11 mouse cellular contexts compared by ENCODE assay signal in genomic region chr7:109868498-109868897, GRCm38 (mm10). TPM values are rescaled to one million over a fixed set of nuclear protein-coding genes. Genes with fewer than 3 reads are reported as not detected.
A peak's percentile ranks its signal among the peaks of the same experiment; 100 is the strongest.
DNase-seq lines count a peak whose midpoint lies in the region; ATAC-seq and TF ChIP-seq lines count a peak whose summit lies in the region.
"Had no signal": no experiment of that assay in that cellular context is flagged by ENCODE, and none has a peak within 500 bp of the region (broad histone marks: within the 10 kb centered on the region; RNA-seq: fewer than 3 reads in every experiment).

No protein-coding gene starts in this region.

- H3K27ac ChIP-seq in limb, embryonic 14.5 days (replicated peaks; ENCODE audit: low read depth, low read length): no peak overlapping the region
- H3K27ac ChIP-seq in limb, embryonic 10.5 days: no peak overlapping the region
- H3K27ac ChIP-seq in hindbrain, postnatal 0 days: no peak overlapping the region

- peaks cover 16% of the 10 kb centered on the region for H3K27me3 ChIP-seq in limb, embryonic 14.5 days (ENCODE audit: control insufficient read depth, insufficient read depth, low read length)
- peaks cover 43% of the 10 kb centered on the region for H3K27me3 ChIP-seq in limb, embryonic 10.5 days (ENCODE audit: low read depth, poor library complexity, severe bottlenecking)
- H3K27me3 ChIP-seq in hindbrain, postnatal 0 days (ENCODE audit: insufficient read depth, low read length): no peaks in the 10 kb centered on the region

- no peak for TF ChIP-seq POLR2A in limb, embryonic 14.5 days (IDR thresholded peaks at IDR 0.05; ENCODE audit: borderline replicate concordance, extremely low read depth, insufficient read depth, insufficient read length)

- peak; percentile 29; the same call in 1 of the 2 replicates for ATAC-seq in limb, embryonic 14.5 days (ENCODE audit: low FRiP score, low read depth)
- peak; percentile 26; the same call in 1 of the 2 replicates for ATAC-seq in common myeloid progenitor, adult 5-6 weeks (replicated peaks; ENCODE audit: low read depth, poor library complexity, severe bottlenecking)
- ATAC-seq in hindbrain, postnatal 0 days: peak; percentile 27; the same call in 1 of the 2 replicates
- ATAC-seq in erythroid progenitor cell, adult 5-6 weeks (replicated peaks; ENCODE audit: low FRiP score, poor library complexity, severe bottlenecking): no peak

- no peaks in the 10 kb centered on the region for H3K9me3 ChIP-seq in limb, embryonic 14.5 days (ENCODE audit: control insufficient read depth, low read length)
- H3K9me3 ChIP-seq in limb, embryonic 10.5 days (replicated peaks): no peaks in the 10 kb centered on the region
- H3K9me3 ChIP-seq in hindbrain, postnatal 0 days (ENCODE audit: low read length): no peaks in the 10 kb centered on the region

- no peak overlapping the region for H3K9ac ChIP-seq in limb, embryonic 14.5 days (ENCODE audit: low read depth, low read length, severe bottlenecking)
- H3K9ac ChIP-seq in hindbrain, postnatal 0 days (replicated peaks; ENCODE audit: low read length): no peak overlapping the region

- peaks cover 4% of the 10 kb centered on the region; the same call in 1 of the 2 replicates for H3K4me1 ChIP-seq in limb, embryonic 14.5 days (ENCODE audit: control insufficient read depth, insufficient read depth, low read length)
- peaks cover 30% of the 10 kb centered on the region for H3K4me1 ChIP-seq in limb, embryonic 10.5 days
- peaks cover 4% of the 10 kb centered on the region; the same call in 1 of the 2 replicates for H3K4me1 ChIP-seq in hindbrain, postnatal 0 days (ENCODE audit: insufficient read depth, low read length)

- peak; percentile 21 for DNase-seq in limb, embryonic 14.5 days (ENCODE audit: low spot score)
- DNase-seq in limb, embryonic 10.5 days (ENCODE audit: low spot score): no peak
- DNase-seq in hindbrain, postnatal 0 days (ENCODE audit: low spot score): peak; percentile 65
- peak; percentile 50 for DNase-seq in retina, embryonic 14.5 days (ENCODE audit: low spot score)
- no peak for DNase-seq in liver
- DNase-seq: heart, adult 18-20 months; kidney, adult 18-20 months; thymus, postnatal 4 days had no signal

- TF ChIP-seq CTCF in hindbrain, postnatal 0 days (IDR thresholded peaks at IDR 0.05; ENCODE audit: low read depth): peak; percentile 60

- WGBS in limb, embryonic 14.5 days: 35% methylated on average over 3 of the region's 3 CpGs
- WGBS in limb, embryonic 10.5 days: 51% methylated on average over 3 of the region's 3 CpGs
- 17% methylated on average over 3 of the region's 3 CpGs for WGBS in hindbrain, postnatal 0 days

- H3K4me3 ChIP-seq in limb, embryonic 14.5 days (replicated peaks; ENCODE audit: low read length): no peak overlapping the region
- no peak overlapping the region for H3K4me3 ChIP-seq in limb, embryonic 10.5 days
- no peak overlapping the region for H3K4me3 ChIP-seq in hindbrain, postnatal 0 days (ENCODE audit: low read length)

- H3K36me3 ChIP-seq in limb, embryonic 14.5 days (ENCODE audit: control insufficient read depth, insufficient read depth, low read length): no peaks in the 10 kb centered on the region
- H3K36me3 ChIP-seq in limb, embryonic 10.5 days: no peaks in the 10 kb centered on the region
- H3K36me3 ChIP-seq in hindbrain, postnatal 0 days (ENCODE audit: insufficient read depth, low read length): no peaks in the 10 kb centered on the region

- no peak overlapping the region for H3K4me2 ChIP-seq in limb, embryonic 14.5 days (replicated peaks; ENCODE audit: low read depth, low read length, severe bottlenecking)
- H3K4me2 ChIP-seq in hindbrain, postnatal 0 days (ENCODE audit: low read depth, low read length): no peak overlapping the region

RNA-seq across cellular contexts. Expression of gene Scube2, which starts 3.0 kb away (rescaled TPM):
- 4.7 and 5.2 TPM in 2 replicates for polyA plus RNA-seq in limb, embryonic 14.5 days (2012; rRNA removed)
- polyA plus RNA-seq in limb, embryonic 14.5 days (2014; fragmentation: Nextera tagmentation; extraction: Ambion mirVana): 9.2 and 11.7 TPM in 2 replicates
- polyA plus RNA-seq in limb, embryonic 10.5 days (2016; fragmentation: Nextera tagmentation; extraction: Ambion mirVana): 0.21 and 0.25 TPM in 2 replicates
- total RNA-seq in common myeloid progenitor, adult 5-6 weeks (2017): not detected in 2 replicates
- total RNA-seq in hindbrain, postnatal 0 days (2014; rRNA removed): 6.6 and 8.2 TPM in 2 replicates
- polyA plus RNA-seq in hindbrain, postnatal 0 days (2015; fragmentation: Nextera tagmentation; extraction: Ambion mirVana): 3.7 and 4.1 TPM in 2 replicates
- not detected in 2 replicates for total RNA-seq in erythroid progenitor cell, adult 5-6 weeks (2015; ENCODE audit: low replicate concordance)
- not detected in 2 replicates for total RNA-seq in erythroid progenitor cell, adult 5-6 weeks (2017; ENCODE audit: low replicate concordance)
- total RNA-seq: megakaryocyte, adult 5-6 weeks had no signal

Comparison
In these comparisons a context has a peak if more than half of its experiments do, and no peak if none do; other contexts are left out.
1. DNase-seq: peak in limb, embryonic 14.5 days (single experiment), hindbrain, postnatal 0 days (single experiment) and retina, embryonic 14.5 days (single experiment); none in limb, embryonic 10.5 days (single experiment) and liver (single experiment).